Mouse (Mus musculus): ENCODE data around the gene Rsf1. TPM values are rescaled to one million over a fixed set of nuclear protein-coding genes. Genes with fewer than 3 reads are reported as not detected.

Gene Rsf1
- polyA plus RNA-seq, 1 experiment from 2014 or later, result 29.2 TPM

DNA sequence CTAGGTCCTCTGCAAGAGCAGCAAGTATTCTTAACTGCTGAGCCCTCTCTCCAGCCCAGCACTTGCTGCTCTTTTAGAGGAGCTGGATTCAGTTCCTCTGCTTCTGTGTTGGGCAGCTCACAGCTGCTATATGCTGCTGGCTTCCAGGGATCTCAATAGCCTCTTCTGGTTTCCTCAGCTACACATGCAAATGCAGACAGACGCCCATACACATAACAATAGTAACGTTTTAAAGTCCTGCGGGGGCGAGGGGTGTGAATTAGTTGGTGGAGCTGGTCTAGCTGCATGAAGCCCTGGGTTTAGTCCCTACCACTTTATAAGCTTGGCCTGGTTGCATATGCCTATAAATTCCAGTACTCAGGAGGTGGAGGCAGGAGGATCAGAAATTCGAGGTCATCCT is 139.4 kb downstream of the Rsf1 start:
- Histone ChIP-seq H3K4me1 (ENCODE audit: control insufficient read depth, insufficient read depth, low read length) (no peaks in the 10 kb centered on the region), H3K27ac (replicated peaks; ENCODE audit: low read depth, low read length) (no peak overlapping the region), H3K4me3 (ENCODE audit: low read depth, low read length) (no peak overlapping the region), H3K36me3 (ENCODE audit: control insufficient read depth, insufficient read depth, low read length) (peaks cover 22% of the 10 kb centered on the region), H3K9ac (ENCODE audit: low read length) (no peak overlapping the region), H3K27me3 (ENCODE audit: control insufficient read depth, insufficient read depth, low read length) (no peaks in the 10 kb centered on the region), H3K4me2 (ENCODE audit: low read depth, severe bottlenecking) (no peak overlapping the region), H3K9me3 (ENCODE audit: control insufficient read depth, low read length) (no peaks in the 10 kb centered on the region)
- ATAC-seq (ENCODE audit: insufficient number of reproducible peaks, low FRiP score, low TSS enrichment, low read depth) (no peak), DNase-seq (ENCODE audit: low spot score) (no peak)
- 80% methylated on average over 5 of the region's 5 CpGs for WGBS

DNA sequence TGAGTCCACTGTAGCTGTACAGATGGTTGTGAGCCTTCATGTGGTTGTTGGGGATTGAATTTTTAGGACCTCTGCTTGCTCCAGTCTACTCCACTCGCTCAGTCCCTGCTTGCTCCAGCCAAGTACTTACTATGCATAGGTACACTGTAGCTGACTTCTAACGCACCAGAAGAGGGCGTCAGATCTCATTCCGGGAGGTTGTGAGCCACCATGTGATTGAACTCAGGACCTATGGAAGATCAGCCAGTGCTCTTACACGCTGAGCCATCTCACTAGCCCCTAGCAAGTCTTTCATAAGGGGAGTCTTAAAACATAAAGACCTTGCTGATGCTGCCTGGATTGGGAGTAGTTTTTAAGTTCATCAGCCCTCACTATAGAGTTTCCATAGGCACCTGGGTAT is 140.4 kb downstream of the Rsf1 start:
- Histone ChIP-seq H3K4me1 (ENCODE audit: control insufficient read depth, insufficient read depth, low read length) (no peaks in the 10 kb centered on the region), H3K4me2 (ENCODE audit: low read depth, severe bottlenecking) (no peak overlapping the region), H3K36me3 (ENCODE audit: control insufficient read depth, insufficient read depth, low read length) (peaks cover 16% of the 10 kb centered on the region; the same call in 1 of the 2 replicates), H3K27me3 (ENCODE audit: control insufficient read depth, insufficient read depth, low read length) (no peaks in the 10 kb centered on the region), H3K27ac (replicated peaks; ENCODE audit: low read depth, low read length) (no peak overlapping the region), H3K9me3 (ENCODE audit: control insufficient read depth, low read length) (no peaks in the 10 kb centered on the region), H3K9ac (ENCODE audit: low read length) (no peak overlapping the region), H3K4me3 (ENCODE audit: low read depth, low read length) (no peak overlapping the region)
- no peak for DNase-seq (ENCODE audit: low spot score)
- ATAC-seq (ENCODE audit: insufficient number of reproducible peaks, low FRiP score, low TSS enrichment, low read depth), result no peak
- WGBS, result 82% methylated on average over 5 of the region's 5 CpGs

DNA sequence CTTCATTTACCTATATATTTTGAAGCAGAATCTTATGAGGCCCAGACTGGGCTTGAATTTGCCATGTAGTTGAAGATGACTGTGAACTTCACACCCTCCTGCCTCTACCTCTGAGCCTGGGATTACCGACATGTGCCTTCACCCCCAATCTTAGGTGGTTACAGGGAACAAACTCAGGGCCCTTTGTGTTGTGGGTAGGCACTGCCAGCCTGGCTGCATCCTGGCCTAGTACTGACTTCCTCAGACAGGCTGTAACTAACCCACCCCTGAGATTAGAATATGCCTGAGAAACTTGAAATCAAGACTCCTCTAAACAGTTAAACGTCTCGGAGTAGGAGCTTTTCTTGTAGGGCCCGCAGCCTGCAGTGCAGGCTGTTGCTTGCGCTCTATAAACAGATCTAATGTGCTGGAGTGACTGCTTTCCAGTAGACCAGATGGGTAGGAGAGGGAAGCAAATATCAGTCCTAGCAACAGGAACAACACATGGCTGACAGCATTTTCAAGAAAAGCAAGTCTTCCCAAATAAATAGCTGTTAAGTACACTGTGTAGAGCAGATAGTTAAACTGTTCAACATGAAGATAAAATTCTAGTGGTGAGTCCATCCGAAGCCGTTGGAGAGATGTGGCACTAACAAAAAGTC is 142.7 kb downstream of the Rsf1 start:
- no peaks in the 10 kb centered on the region for H3K4me1 ChIP-seq (ENCODE audit: control insufficient read depth, insufficient read depth, low read length)
- H3K4me2 ChIP-seq (ENCODE audit: low read depth, severe bottlenecking), result no peak overlapping the region
- H3K9ac ChIP-seq (ENCODE audit: low read length), result no peak overlapping the region
- H3K9me3 ChIP-seq (ENCODE audit: control insufficient read depth, low read length), result no peaks in the 10 kb centered on the region
- H3K27ac ChIP-seq (replicated peaks; ENCODE audit: low read depth, low read length), result no peak overlapping the region
- WGBS, result 92% methylated on average over 7 of the region's 7 CpGs
- no peak overlapping the region for H3K4me3 ChIP-seq (ENCODE audit: low read depth, low read length)
- no peak for ATAC-seq (ENCODE audit: insufficient number of reproducible peaks, low FRiP score, low TSS enrichment, low read depth)
- H3K27me3 ChIP-seq (ENCODE audit: control insufficient read depth, insufficient read depth, low read length), result no peaks in the 10 kb centered on the region
- H3K36me3 ChIP-seq (ENCODE audit: control insufficient read depth, insufficient read depth, low read length), result peaks cover 12% of the 10 kb centered on the region; the same call in 1 of the 2 replicates
- no peak for DNase-seq (ENCODE audit: low spot score)

DNA sequence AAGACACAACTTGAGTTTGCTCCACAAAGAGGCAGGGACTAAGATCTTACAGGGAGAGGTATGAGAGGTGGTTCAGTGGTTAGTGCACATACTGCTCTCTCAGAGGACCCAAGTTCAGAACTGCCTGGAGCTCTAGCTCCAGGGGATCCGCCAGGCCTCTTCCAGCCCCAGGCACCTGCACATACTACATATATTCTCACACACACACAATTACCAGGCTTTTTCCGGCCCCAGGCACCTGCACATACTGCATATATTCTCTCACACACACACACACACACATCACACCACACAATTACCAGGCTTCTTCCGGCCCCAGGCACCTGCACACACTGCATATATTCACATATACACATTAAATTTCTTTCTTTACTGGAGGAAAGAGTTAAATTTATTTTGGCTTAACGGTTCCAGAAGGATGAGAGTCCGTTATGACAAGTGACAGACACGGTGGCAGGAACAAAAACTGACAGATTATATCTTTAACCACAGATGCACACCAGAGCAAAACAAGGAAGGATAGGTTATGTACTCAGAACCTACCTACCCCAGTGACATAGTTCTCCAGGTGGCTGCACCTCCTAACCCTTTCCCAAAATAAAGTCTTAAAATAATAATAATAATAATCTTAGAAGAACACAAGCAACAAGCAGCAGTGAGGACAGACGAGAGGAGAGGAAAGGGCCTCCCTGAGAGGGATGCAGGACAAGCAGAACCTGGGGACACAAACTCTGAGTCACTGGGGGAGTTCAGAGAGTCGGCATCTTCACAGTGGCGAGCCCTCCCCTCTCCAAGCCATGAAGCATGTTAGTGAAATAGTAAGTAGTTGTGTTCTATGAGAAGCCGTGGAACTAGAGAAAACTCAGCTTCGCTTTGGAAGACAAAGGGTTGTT is 144.2 kb downstream of the Rsf1 start:
- 90% methylated on average over 11 of the region's 11 CpGs for WGBS

DNA sequence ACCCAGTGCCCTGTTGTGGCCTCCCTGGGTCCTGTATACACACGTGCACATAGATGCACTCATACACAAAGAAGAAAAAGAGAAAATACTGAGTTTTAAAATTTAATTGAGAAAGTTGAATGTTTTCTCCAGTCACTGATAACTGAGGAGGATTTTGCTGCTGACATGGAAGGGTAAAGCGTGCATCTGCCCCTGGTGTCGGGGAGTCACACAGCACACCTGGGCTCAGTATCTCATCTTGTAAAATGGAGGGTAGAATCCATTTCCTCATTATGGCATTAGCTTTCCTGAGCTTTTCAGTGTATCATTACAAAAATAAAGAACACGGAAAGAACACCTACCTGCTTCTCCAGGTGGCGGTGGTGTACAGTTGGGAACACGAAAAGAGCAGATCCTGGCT is 145.7 kb downstream of the Rsf1 start:
- DNase-seq (ENCODE audit: low spot score), result no peak
- no peaks in the 10 kb centered on the region for H3K4me1 ChIP-seq (ENCODE audit: control insufficient read depth, insufficient read depth, low read length)
- no peak overlapping the region for H3K9ac ChIP-seq (ENCODE audit: low read length)
- H3K36me3 ChIP-seq (ENCODE audit: control insufficient read depth, insufficient read depth, low read length), result peaks cover 5% of the 10 kb centered on the region; the same call in 1 of the 2 replicates
- H3K27ac ChIP-seq (replicated peaks; ENCODE audit: low read depth, low read length), result no peak overlapping the region
- no peaks in the 10 kb centered on the region for H3K27me3 ChIP-seq (ENCODE audit: control insufficient read depth, insufficient read depth, low read length)
- no peak overlapping the region for H3K4me3 ChIP-seq (ENCODE audit: low read depth, low read length)
- WGBS, result 91% methylated on average over 6 of the region's 6 CpGs
- H3K9me3 ChIP-seq (ENCODE audit: control insufficient read depth, low read length), result no peaks in the 10 kb centered on the region
- no peak overlapping the region for H3K4me2 ChIP-seq (ENCODE audit: low read depth, severe bottlenecking)
- ATAC-seq (ENCODE audit: insufficient number of reproducible peaks, low FRiP score, low TSS enrichment, low read depth), result no peak

More for the DNA sequence above, 144.2 kb downstream of the Rsf1 start:
- Histone ChIP-seq H3K4me3 (ENCODE audit: low read depth, low read length) (no peak overlapping the region), H3K27ac (replicated peaks; ENCODE audit: low read depth, low read length) (no peak overlapping the region), H3K27me3 (ENCODE audit: control insufficient read depth, insufficient read depth, low read length) (no peaks in the 10 kb centered on the region), H3K4me1 (ENCODE audit: control insufficient read depth, insufficient read depth, low read length) (no peaks in the 10 kb centered on the region), H3K9ac (ENCODE audit: low read length) (no peak overlapping the region), H3K4me2 (ENCODE audit: low read depth, severe bottlenecking) (no peak overlapping the region), H3K36me3 (ENCODE audit: control insufficient read depth, insufficient read depth, low read length) (peaks cover 10% of the 10 kb centered on the region; the same call in 1 of the 2 replicates), H3K9me3 (ENCODE audit: control insufficient read depth, low read length) (no peaks in the 10 kb centered on the region)
- DNase-seq (ENCODE audit: low spot score) (no peak), ATAC-seq (ENCODE audit: insufficient number of reproducible peaks, low FRiP score, low TSS enrichment, low read depth) (no peak)

DNA sequence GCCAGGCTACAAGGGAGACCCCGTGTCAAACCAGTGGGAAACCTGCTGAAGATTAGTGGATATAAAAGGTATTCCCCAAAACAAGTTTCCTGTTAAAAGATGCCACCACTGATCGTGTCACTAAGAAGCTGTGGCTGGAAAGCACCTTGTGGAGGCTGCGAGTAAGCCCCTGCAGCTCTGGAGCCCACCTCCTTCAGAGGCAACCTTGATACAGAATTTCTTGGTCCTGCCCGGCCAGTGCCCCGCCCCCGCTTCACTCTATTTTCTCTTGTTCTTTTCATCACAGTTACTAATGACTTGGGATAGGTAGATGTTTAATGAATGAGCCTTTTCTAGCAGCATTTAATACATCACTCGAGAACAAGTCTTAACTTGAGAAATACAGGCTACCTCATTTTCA is 146.4 kb downstream of the Rsf1 start:
- ATAC-seq (ENCODE audit: insufficient number of reproducible peaks, low FRiP score, low TSS enrichment, low read depth) (no peak), DNase-seq (ENCODE audit: low spot score) (no peak)
- Histone ChIP-seq H3K4me1 (ENCODE audit: control insufficient read depth, insufficient read depth, low read length) (no peaks in the 10 kb centered on the region), H3K4me2 (ENCODE audit: low read depth, severe bottlenecking) (no peak overlapping the region), H3K9ac (ENCODE audit: low read length) (no peak overlapping the region), H3K27ac (replicated peaks; ENCODE audit: low read depth, low read length) (no peak overlapping the region), H3K9me3 (ENCODE audit: control insufficient read depth, low read length) (no peaks in the 10 kb centered on the region), H3K36me3 (ENCODE audit: control insufficient read depth, insufficient read depth, low read length) (peaks cover 5% of the 10 kb centered on the region; the same call in 1 of the 2 replicates), H3K4me3 (ENCODE audit: low read depth, low read length) (no peak overlapping the region), H3K27me3 (ENCODE audit: control insufficient read depth, insufficient read depth, low read length) (no peaks in the 10 kb centered on the region)
- WGBS, result 90% methylated on average over 7 of the region's 7 CpGs

DNA sequence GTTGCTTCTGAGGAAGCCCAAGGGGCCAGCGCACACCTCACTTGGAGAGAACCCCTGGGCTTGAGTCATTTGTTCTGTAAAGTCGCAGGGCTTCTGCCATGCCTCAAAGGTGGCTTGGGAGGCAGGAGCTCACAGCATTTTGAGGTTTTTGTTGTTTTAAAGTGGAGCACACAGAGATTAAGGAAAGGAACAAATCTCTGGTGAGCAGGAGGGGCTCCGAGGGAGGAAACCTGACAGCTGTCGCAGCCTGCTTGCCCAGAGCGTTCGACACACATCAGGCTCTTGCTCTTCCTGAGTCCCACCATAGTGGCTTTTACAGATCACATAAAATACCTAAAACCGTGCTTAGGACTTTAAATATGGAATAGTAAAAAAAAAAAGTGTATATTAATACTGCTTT is 147.1 kb downstream of the Rsf1 start:
- WGBS, result 85% methylated on average over 7 of the region's 7 CpGs
- no peaks in the 10 kb centered on the region for H3K9me3 ChIP-seq (ENCODE audit: control insufficient read depth, low read length)
- no peak overlapping the region for H3K4me2 ChIP-seq (ENCODE audit: low read depth, severe bottlenecking)
- no peak overlapping the region for H3K9ac ChIP-seq (ENCODE audit: low read length)
- no peak for DNase-seq (ENCODE audit: low spot score)
- no peaks in the 10 kb centered on the region for H3K27me3 ChIP-seq (ENCODE audit: control insufficient read depth, insufficient read depth, low read length)
- no peak overlapping the region for H3K4me3 ChIP-seq (ENCODE audit: low read depth, low read length)
- H3K4me1 ChIP-seq (ENCODE audit: control insufficient read depth, insufficient read depth, low read length), result no peaks in the 10 kb centered on the region
- peaks cover 2% of the 10 kb centered on the region; the same call in 1 of the 2 replicates for H3K36me3 ChIP-seq (ENCODE audit: control insufficient read depth, insufficient read depth, low read length)
- no peak overlapping the region for H3K27ac ChIP-seq (replicated peaks; ENCODE audit: low read depth, low read length)
- no peak for ATAC-seq (ENCODE audit: insufficient number of reproducible peaks, low FRiP score, low TSS enrichment, low read depth)

DNA sequence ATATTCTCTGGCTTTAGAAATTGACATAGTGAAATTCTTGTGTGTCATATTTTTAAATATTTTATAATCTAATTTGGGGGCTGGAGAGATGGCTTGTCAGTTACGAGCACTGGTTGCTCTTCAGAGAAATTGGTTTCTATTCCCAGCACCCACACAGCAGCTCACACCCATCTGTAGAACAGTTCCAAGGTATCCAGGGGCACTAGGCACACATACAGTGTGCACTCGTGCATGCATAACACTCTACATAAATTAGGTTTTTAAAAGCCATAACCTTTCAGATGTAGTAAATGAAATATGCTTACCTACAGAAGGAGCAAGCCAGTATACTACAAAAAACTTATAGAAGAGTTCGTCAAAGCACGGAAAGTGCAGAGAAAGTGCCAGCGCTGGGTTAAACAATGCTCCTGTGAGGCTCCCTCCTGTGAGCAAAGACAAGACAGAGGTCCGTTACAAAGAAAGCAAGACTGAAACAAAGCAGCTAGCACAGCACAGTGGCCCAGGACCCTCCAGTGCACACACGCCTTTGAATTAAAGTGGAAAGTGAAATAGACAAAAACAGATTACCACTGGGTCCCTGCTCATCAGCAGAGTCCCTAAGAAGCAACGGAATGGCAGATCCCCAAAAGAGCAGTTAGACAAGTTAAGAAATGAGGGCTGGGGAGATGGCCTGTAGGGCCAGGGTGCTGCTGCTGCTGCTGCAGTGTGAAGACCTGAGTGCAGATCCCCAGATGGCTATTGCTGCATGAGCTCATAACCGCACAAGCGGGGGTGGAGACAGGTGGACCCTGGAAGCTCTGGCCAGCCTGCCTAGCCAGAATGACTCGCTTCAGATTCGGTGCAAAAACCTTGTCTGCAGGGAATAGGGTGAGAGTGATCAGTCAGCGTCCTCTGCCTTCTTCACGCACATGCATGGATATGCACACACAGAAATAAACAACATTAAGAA is 149.3 kb downstream of the Rsf1 start:
- no peak for ATAC-seq (ENCODE audit: insufficient number of reproducible peaks, low FRiP score, low TSS enrichment, low read depth)

More for the DNA sequence above, 149.3 kb downstream of the Rsf1 start:
- DNase-seq (ENCODE audit: low spot score), result no peak
- H3K36me3 ChIP-seq (ENCODE audit: control insufficient read depth, insufficient read depth, low read length), result no peaks in the 10 kb centered on the region; the same call in 1 of the 2 replicates
- 78% methylated on average over 14 of the region's 14 CpGs for whole genome bisulfite sequencing
- H3K9ac ChIP-seq (ENCODE audit: low read length), result no peak overlapping the region
- H3K4me3 ChIP-seq (ENCODE audit: low read depth, low read length), result no peak overlapping the region
- H3K27ac ChIP-seq (replicated peaks; ENCODE audit: low read depth, low read length), result no peak overlapping the region
- no peak overlapping the region for H3K4me2 ChIP-seq (ENCODE audit: low read depth, severe bottlenecking)
- no peaks in the 10 kb centered on the region for H3K9me3 ChIP-seq (ENCODE audit: control insufficient read depth, low read length)
- H3K27me3 ChIP-seq (ENCODE audit: control insufficient read depth, insufficient read depth, low read length), result no peaks in the 10 kb centered on the region
- H3K4me1 ChIP-seq (ENCODE audit: control insufficient read depth, insufficient read depth, low read length), result no peaks in the 10 kb centered on the region
